ENCODE assay signal across 8 mouse cellular contexts in genomic region chr4:82934308-82934707, GRCm38 (mm10). TPM values are rescaled to one million over a fixed set of nuclear protein-coding genes. Genes with fewer than 3 reads are reported as not detected.
A peak's percentile ranks its signal among the peaks of the same experiment; 100 is the strongest.
DNase-seq lines count a peak whose midpoint lies in the region; ATAC-seq and TF ChIP-seq lines count a peak whose summit lies in the region.

No protein-coding gene starts in this region.

- H3K9me3 ChIP-seq in heart, embryonic 16.5 days (replicated peaks; ENCODE audit: control insufficient read depth, low read length), result no peaks in the 10 kb centered on the region

- no peaks in the 10 kb centered on the region for H3K27me3 ChIP-seq in heart, embryonic 16.5 days (ENCODE audit: control insufficient read depth, insufficient read depth, low read length)
- no peaks in the 10 kb centered on the region for H3K27me3 ChIP-seq in myocyte (ENCODE audit: control insufficient read depth, insufficient read depth, insufficient read length)

- H3K4me3 ChIP-seq in heart, embryonic 16.5 days (ENCODE audit: low read length), result no peak overlapping the region
- H3K4me3 ChIP-seq in myocyte, result peak overlapping the region; percentile 19

- no peak overlapping the region for H3K27ac ChIP-seq in heart, embryonic 16.5 days (ENCODE audit: low read length)

- H3K4me2 ChIP-seq in heart, embryonic 16.5 days (ENCODE audit: low read depth, low read length), result peak overlapping the region; percentile 60
- peak overlapping the region; percentile 81 for H3K4me2 ChIP-seq in myocyte (ENCODE audit: low read depth)

- peaks cover 4% of the 10 kb centered on the region; the same call in 1 of the 2 replicates for H3K4me1 ChIP-seq in heart, embryonic 16.5 days (ENCODE audit: control insufficient read depth, insufficient read depth, low read length)

- no peaks in the 10 kb centered on the region for H3K79me2 ChIP-seq in myocyte (ENCODE audit: control insufficient read depth, insufficient read depth)

- no peak overlapping the region for H3ac ChIP-seq in myocyte (ENCODE audit: control insufficient read depth, insufficient read length)

- DNase-seq in adrenal gland, adult 2 months, result peak; percentile 30
- DNase-seq in adrenal gland, postnatal 25 days, result no peak
- DNase-seq in ES-CJ7 (ENCODE audit: low read depth, low spot score), result peak; percentile 53
- peak; percentile 32 for DNase-seq in embryo, embryonic 11.5 days (ENCODE audit: low read depth, low spot score)
- DNase-seq in large intestine, adult 2 months (ENCODE audit: low read depth, low spot score), result peak; percentile 43
- DNase-seq in ovary, postnatal 10 days (ENCODE audit: low spot score), result no peak

- no peak overlapping the region for H3K9ac ChIP-seq in heart, embryonic 16.5 days (ENCODE audit: low read length)

- H3K36me3 ChIP-seq in heart, embryonic 16.5 days (ENCODE audit: control insufficient read depth, insufficient read depth), result no peaks in the 10 kb centered on the region
- no peaks in the 10 kb centered on the region for H3K36me3 ChIP-seq in myocyte (ENCODE audit: control insufficient read depth, insufficient read depth)

- no peak for TF ChIP-seq POLR2A in myocyte (IDR thresholded peaks at IDR 0.05; ENCODE audit: insufficient read length, low read depth)

- ATAC-seq in heart, embryonic 16.5 days (replicated peaks; ENCODE audit: extremely low read depth, insufficient read depth, low FRiP score), result peak; percentile 80; the same call in 1 of the 2 replicates

- 14% methylated on average over 5 of the region's 5 CpGs for WGBS in heart, embryonic 16.5 days
- WGBS in large intestine, adult 2 months, result 4% methylated on average over 5 of the region's 5 CpGs

TF ChIP-seq in myocyte, 11 proteins besides CTCF, POLR2A, EP300 and RAD21:
- TF ChIP-seq MYOD1 (IDR thresholded peaks at IDR 0.05; ENCODE audit: control insufficient read depth in 1 of 3, insufficient read length in 2 of 3, low read depth in 2 of 3), result no peak
- no peak for TF ChIP-seq MYOG (IDR thresholded peaks at IDR 0.05; ENCODE audit: control insufficient read depth in 1 of 3, insufficient read depth in 1 of 3, insufficient read length in 2 of 3, low read depth in 2 of 3)
- TF ChIP-seq E2F4 (IDR thresholded peaks at IDR 0.05; ENCODE audit: insufficient read depth), result no peak
- no peak for TF ChIP-seq REST (IDR thresholded peaks at IDR 0.05; ENCODE audit: insufficient read depth, insufficient read length)
- TF ChIP-seq CEBPB (IDR thresholded peaks at IDR 0.05; ENCODE audit: insufficient read depth, poor library complexity, severe bottlenecking), result no peak
- TF ChIP-seq POLR2AphosphoS2 (IDR thresholded peaks at IDR 0.05; ENCODE audit: insufficient read length, low read depth), result no peak
- no peak for TF ChIP-seq MAX (IDR thresholded peaks at IDR 0.05; ENCODE audit: low read depth)
- TF ChIP-seq SRF (IDR thresholded peaks at IDR 0.05; ENCODE audit: control insufficient read depth, insufficient read length, low read depth), result no peak

RNA-seq across cellular contexts. Expression of gene Cer1, which starts 49.4 kb away (rescaled TPM):
- not detected for total RNA-seq in adrenal gland, adult 2 months (2021)
- not detected in 2 replicates for polyA plus RNA-seq in adrenal gland, adult 2 months (2012; rRNA removed)
- not detected in 2 replicates for total RNA-seq in adrenal gland, postnatal 25 days (2021)
- 0.11 TPM in 1 of 2 replicates, not detected in the other for polyA plus RNA-seq in heart, embryonic 16.5 days (2015; fragmentation: Nextera tagmentation; extraction: Ambion mirVana)
- polyA plus RNA-seq in large intestine, adult 2 months (2012; rRNA removed), result not detected in 2 replicates
- polyA plus RNA-seq in myocyte (2012; fragmentation: generic; extraction: Trizol), result not detected

Comparison
In these comparisons a context has a peak if more than half of its experiments do, and no peak if none do; other contexts are left out.
1. DNase-seq: peak in adrenal gland, adult 2 months (single experiment), ES-CJ7 (single experiment), embryo, embryonic 11.5 days (single experiment) and large intestine, adult 2 months (single experiment); none in adrenal gland, postnatal 25 days (single experiment) and ovary, postnatal 10 days (single experiment).